Mouse (Mus musculus): ENCODE results near the gene Slc6a4. TPM values are rescaled to one million over a fixed set of nuclear protein-coding genes. Genes with fewer than 3 reads are reported as not detected.

The Slc6a4 gene
- polyA plus RNA-seq, 1 experiment from 2014 or later = 1.5 TPM

DNA sequence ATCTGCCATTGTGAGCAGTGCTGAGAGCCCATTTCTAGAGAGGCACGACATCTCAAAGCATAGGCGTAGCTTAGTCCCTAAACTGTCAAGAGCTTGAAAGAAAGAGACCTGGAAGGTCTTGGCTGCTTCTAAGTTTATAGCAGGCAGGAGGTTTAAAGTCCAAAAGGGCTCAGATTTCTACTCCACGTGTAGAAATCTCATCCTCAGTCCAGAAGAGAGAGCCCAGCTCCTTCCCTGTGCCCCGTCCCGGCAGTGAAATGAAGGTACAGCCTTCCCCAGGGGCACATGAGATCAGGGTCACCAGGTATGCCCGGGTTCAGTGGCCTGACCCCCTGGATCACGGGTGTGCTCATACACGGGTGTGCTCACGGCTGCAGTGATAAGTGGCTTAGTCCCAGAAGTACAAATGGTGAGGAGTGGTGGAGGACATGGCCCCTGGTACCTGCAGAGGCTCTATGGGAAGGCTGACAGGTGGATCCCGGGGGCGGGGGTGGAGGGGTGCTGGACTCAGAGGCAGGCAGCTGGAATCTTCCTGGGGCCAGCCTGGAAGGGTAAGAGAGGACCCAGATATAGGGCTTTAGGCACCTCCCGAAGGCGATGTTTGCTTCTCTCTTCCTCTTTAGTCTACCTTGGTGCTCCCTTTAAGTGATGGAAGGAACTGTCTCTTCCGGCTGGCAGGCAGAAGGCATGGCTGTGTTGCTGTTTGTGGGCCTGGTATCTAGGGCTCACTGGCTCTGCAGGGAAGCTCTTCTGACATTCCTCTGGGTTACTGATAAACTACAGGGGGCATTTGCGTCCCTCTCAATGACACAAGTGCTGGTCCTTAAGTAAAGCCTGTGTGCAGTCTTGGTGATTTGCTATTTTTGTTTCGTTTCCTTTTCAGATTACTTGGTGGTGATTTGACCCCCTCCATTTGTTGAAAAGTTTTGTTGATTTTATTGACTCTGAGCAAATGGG lies 10.9 kb downstream of the Slc6a4 start:
- Histone ChIP-seq H3K27me3 (ENCODE audit: control insufficient read depth, insufficient read depth, low read depth, low read length) (no peaks in the 10 kb centered on the region), H3K4me2 (ENCODE audit: low read depth, low read length) (no peak overlapping the region), H3K27ac (ENCODE audit: low read length) (no peak overlapping the region), H3K36me3 (ENCODE audit: control insufficient read depth, insufficient read depth, low read length) (no peaks in the 10 kb centered on the region), H3K9ac (ENCODE audit: low read length) (no peak overlapping the region), H3K4me3 (ENCODE audit: low read length) (no peak overlapping the region), H3K9me3 (ENCODE audit: control insufficient read depth, low read length) (no peaks in the 10 kb centered on the region), H3K4me1 (replicated peaks; ENCODE audit: control insufficient read depth, insufficient read depth, low read length) (no peaks in the 10 kb centered on the region)
- no peak for ATAC-seq (ENCODE audit: low read depth)
- WGBS = 48% methylated on average over 16 of the region's 16 CpGs

DNA sequence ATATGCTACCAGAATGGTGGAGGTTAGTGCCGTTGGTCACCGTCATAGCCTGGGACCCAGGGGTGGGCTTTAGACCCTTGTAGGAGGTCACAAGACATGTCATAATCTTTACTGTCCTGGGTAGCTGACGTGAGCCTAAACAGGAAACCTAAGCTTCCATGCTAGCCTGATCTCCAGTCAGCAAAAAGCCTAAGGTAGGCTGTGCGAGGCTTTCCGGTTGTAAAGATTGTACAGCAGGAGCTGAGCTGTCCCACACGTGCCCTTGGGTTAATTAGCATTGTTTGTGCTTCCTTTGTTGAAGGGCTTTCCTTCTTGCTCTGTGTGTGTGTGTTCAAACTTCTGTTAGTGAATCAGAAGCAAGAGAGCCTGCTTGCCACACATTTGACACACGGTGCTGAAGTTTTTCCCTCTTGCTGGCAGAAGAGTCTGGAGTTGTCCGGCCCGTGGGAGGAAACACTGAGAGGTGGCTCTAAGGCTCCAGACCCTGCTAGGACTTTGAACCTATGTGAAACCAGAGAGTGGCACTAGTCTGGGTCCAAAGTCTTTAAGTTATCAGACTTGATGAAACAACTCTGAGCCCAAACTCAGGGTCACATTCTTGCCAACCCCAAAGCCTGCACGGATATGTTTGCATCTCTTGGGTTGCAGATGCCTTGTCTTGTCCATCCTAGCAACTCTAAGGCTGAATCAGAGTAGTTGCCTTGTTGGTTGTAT lies 12.5 kb downstream of the Slc6a4 start:
- WGBS = 76% methylated on average over 10 of the region's 10 CpGs
- Histone ChIP-seq H3K4me2 (ENCODE audit: low read depth, low read length) (no peak overlapping the region), H3K36me3 (ENCODE audit: control insufficient read depth, insufficient read depth, low read length) (no peaks in the 10 kb centered on the region), H3K27me3 (ENCODE audit: control insufficient read depth, insufficient read depth, low read depth, low read length) (no peaks in the 10 kb centered on the region), H3K4me3 (ENCODE audit: low read length) (no peak overlapping the region), H3K9ac (ENCODE audit: low read length) (no peak overlapping the region), H3K9me3 (ENCODE audit: control insufficient read depth, low read length) (no peaks in the 10 kb centered on the region), H3K4me1 (replicated peaks; ENCODE audit: control insufficient read depth, insufficient read depth, low read length) (no peaks in the 10 kb centered on the region), H3K27ac (ENCODE audit: low read length) (no peak overlapping the region)
- ATAC-seq (ENCODE audit: low read depth) = no peak

DNA sequence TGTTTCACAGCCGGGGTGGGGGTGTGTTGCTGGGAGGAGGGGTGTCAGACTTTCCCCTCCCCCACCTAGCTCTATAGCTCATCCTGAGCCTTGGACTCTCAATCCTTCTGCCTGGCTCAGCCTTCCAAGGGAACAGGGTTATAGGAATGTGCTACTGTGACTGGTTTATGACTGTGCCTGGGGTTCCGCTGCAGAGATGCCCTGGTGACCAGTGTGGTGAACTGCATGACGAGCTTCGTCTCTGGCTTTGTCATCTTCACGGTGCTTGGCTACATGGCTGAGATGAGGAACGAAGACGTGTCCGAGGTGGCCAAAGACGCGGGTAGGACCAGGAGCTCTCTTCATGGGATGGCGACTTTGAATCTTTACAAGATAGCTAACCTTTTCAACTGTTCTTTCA lies 19.6 kb downstream of the Slc6a4 start:
- WGBS = 83% methylated on average over 11 of the region's 11 CpGs
- ATAC-seq (ENCODE audit: low read depth) = no peak

DNA sequence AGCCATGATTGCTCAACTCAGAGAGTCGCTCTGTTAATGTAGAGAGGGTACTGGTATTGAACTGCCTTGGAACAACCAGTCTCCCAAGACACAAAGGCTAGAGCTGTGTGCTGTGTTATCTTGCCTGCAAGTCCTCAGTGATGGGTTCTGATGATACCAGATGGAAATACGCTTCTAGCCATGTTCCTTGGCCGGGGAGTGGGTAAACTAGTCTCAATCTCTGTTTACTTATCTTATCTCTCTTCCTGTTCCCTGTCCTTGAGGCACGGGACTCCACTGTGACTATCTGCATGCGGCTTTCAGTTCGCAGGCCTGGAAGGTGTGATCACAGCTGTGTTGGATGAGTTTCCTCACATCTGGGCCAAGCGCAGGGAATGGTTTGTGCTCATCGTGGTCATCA lies 21.1 kb downstream of the Slc6a4 start:
- H3K36me3 ChIP-seq (ENCODE audit: control insufficient read depth, insufficient read depth, low read length) = no peaks in the 10 kb centered on the region
- H3K4me2 ChIP-seq (ENCODE audit: low read depth, low read length) = no peak overlapping the region
- no peak overlapping the region for H3K27ac ChIP-seq (ENCODE audit: low read length)
- H3K4me1 ChIP-seq (replicated peaks; ENCODE audit: control insufficient read depth, insufficient read depth, low read length) = no peaks in the 10 kb centered on the region
- H3K27me3 ChIP-seq (ENCODE audit: control insufficient read depth, insufficient read depth, low read depth, low read length) = no peaks in the 10 kb centered on the region
- no peak overlapping the region for H3K9ac ChIP-seq (ENCODE audit: low read length)
- H3K4me3 ChIP-seq (ENCODE audit: low read length) = no peak overlapping the region
- ATAC-seq (ENCODE audit: low read depth) = no peak
- no peaks in the 10 kb centered on the region for H3K9me3 ChIP-seq (ENCODE audit: control insufficient read depth, low read length)
- 16% methylated on average over 8 of the region's 8 CpGs for WGBS

More for the DNA sequence above, 19.6 kb downstream of the Slc6a4 start:
- Histone ChIP-seq H3K9me3 (ENCODE audit: control insufficient read depth, low read length) (no peaks in the 10 kb centered on the region), H3K27ac (ENCODE audit: low read length) (no peak overlapping the region), H3K4me2 (ENCODE audit: low read depth, low read length) (no peak overlapping the region), H3K4me3 (ENCODE audit: low read length) (no peak overlapping the region), H3K27me3 (ENCODE audit: control insufficient read depth, insufficient read depth, low read depth, low read length) (no peaks in the 10 kb centered on the region), H3K36me3 (ENCODE audit: control insufficient read depth, insufficient read depth, low read length) (no peaks in the 10 kb centered on the region), H3K4me1 (replicated peaks; ENCODE audit: control insufficient read depth, insufficient read depth, low read length) (no peaks in the 10 kb centered on the region), H3K9ac (ENCODE audit: low read length) (no peak overlapping the region)

DNA sequence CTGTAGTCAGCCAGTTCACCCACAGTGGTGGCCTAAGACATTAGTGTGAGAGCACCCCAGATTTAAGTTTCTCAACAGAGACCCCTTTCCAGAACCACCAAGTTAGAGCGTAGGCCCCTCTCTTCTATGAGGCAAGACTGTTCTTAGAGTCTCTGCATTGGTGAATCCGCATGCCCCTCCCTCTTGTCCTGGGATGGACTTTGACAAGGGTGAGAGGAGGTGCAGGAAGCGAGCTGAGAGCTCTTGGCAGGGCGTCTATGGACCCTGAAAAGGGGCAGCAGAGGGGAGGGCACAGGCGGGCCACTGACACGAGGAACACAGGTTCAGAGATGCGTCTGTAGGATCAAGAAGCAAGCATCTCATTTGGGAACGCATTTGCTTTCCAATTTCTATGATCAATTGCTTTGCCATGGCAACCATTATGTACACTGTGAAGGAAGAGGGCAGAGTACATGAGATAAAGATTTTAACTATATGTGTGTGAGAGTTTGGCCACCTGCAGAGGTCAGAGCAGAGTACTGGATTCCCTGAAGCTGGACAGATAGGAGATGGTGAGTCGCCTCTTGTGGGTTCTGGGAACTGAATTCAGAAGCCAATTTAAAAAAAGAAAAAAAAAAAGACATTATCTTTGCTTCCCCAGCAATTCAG lies 23.5 kb downstream of the Slc6a4 start:
- no peak for ATAC-seq (ENCODE audit: low read depth)
- Histone ChIP-seq H3K27me3 (ENCODE audit: control insufficient read depth, insufficient read depth, low read depth, low read length) (no peaks in the 10 kb centered on the region), H3K9me3 (ENCODE audit: control insufficient read depth, low read length) (no peaks in the 10 kb centered on the region), H3K4me3 (ENCODE audit: low read length) (no peak overlapping the region), H3K36me3 (ENCODE audit: control insufficient read depth, insufficient read depth, low read length) (no peaks in the 10 kb centered on the region), H3K4me1 (replicated peaks; ENCODE audit: control insufficient read depth, insufficient read depth, low read length) (no peaks in the 10 kb centered on the region), H3K4me2 (ENCODE audit: low read depth, low read length) (no peak overlapping the region), H3K27ac (ENCODE audit: low read length) (no peak overlapping the region), H3K9ac (ENCODE audit: low read length) (no peak overlapping the region)
- WGBS = 52% methylated on average over 9 of the region's 9 CpGs

DNA sequence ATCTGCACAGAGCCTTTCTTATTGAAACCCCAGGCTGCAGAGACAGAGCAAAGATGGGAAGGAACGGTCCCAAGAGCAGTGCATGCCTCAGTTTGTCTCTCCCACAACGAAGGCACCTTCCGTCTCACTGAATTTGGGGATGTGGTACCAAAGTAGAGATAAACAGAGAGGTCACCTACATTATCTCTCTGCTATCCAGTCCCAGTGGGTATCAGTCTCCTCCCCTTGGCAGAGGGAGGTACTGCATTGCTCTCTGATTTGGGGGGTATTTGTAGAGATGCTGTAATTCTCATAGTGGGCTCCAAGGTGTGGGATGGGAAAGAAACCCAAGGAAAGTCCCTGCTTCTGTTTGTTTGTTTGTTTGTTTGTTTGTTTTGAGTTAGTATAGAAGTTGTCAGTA lies 28.2 kb downstream of the Slc6a4 start:
- H3K27me3 ChIP-seq (ENCODE audit: control insufficient read depth, insufficient read depth, low read depth, low read length) = no peaks in the 10 kb centered on the region
- H3K36me3 ChIP-seq (ENCODE audit: control insufficient read depth, insufficient read depth, low read length) = no peaks in the 10 kb centered on the region
- H3K4me3 ChIP-seq (ENCODE audit: low read length) = no peak overlapping the region
- no peak overlapping the region for H3K27ac ChIP-seq (ENCODE audit: low read length)
- no peak overlapping the region for H3K9ac ChIP-seq (ENCODE audit: low read length)
- no peaks in the 10 kb centered on the region for H3K9me3 ChIP-seq (ENCODE audit: control insufficient read depth, low read length)
- H3K4me2 ChIP-seq (ENCODE audit: low read depth, low read length) = no peak overlapping the region
- 60% methylated on average over 3 of the region's 3 CpGs for WGBS
- H3K4me1 ChIP-seq (replicated peaks; ENCODE audit: control insufficient read depth, insufficient read depth, low read length) = no peaks in the 10 kb centered on the region
- no peak for ATAC-seq (ENCODE audit: low read depth)

DNA sequence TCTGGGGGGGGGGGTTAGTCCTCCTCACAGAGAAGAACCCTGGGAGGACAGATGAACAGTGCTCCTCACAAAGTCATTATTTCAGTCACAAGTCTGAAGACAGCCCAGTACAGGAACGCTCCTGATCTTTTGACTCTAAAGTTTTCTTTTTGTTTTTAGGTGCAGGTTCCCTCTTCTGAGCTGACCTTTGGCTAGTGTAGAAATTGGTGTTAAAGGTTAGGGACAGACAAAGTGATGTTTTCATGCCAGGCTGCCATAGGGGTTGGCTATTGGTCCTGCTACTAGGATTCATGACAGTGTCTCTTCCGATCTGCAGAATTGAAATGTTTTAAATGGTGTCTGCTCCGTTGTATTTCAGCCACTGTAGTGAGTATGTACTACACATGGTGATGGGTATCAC lies 29.8 kb downstream of the Slc6a4 start:
- Histone ChIP-seq H3K4me3 (ENCODE audit: low read length) (no peak overlapping the region), H3K27me3 (ENCODE audit: control insufficient read depth, insufficient read depth, low read depth, low read length) (no peaks in the 10 kb centered on the region), H3K9me3 (ENCODE audit: control insufficient read depth, low read length) (no peaks in the 10 kb centered on the region), H3K4me2 (ENCODE audit: low read depth, low read length) (no peak overlapping the region), H3K27ac (ENCODE audit: low read length) (no peak overlapping the region), H3K36me3 (ENCODE audit: control insufficient read depth, insufficient read depth, low read length) (no peaks in the 10 kb centered on the region), H3K4me1 (replicated peaks; ENCODE audit: control insufficient read depth, insufficient read depth, low read length) (no peaks in the 10 kb centered on the region), H3K9ac (ENCODE audit: low read length) (no peak overlapping the region)
- ATAC-seq (ENCODE audit: low read depth) = no peak
- WGBS = 82% methylated on average over 3 of the region's 3 CpGs

DNA sequence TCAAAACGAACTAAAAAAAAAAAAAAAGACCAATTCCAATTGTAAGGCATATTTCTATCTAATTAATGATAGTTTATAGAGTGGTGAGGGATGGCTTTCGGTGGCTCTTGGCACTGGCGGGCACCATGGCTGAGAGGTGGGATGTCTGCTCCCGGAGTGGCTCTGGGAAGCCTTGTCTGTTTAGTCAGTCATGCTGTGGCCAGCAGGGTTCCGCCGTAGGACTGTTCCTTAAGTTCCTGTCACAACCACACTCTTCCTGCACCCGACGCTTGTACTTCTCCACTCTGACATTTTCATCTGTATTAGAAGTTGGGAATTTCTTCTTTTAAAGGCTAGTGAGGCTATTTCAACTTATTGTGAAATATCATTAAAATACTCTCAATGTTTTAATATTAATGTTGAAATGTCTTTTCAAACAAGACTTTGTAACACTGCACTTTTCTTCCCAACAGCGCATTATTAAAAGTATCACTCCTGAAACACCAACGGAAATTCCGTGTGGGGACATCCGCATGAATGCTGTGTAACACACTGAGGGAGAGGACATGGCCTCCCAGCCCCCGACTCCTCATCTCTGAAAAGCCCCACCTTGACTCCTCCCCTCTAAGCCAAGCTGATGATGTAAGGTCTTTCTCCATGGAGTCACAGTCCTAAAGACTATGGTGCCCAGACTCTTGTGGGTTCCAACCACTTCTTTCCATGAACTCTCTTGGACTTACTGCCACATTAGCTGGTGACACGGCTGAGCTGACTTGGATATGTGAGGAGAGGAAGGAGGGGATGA lies 32.9 kb downstream of the Slc6a4 start:
- H3K9me3 ChIP-seq (ENCODE audit: control insufficient read depth, low read length) = no peaks in the 10 kb centered on the region
- ATAC-seq (ENCODE audit: low read depth) = no peak
- 69% methylated on average over 14 of the region's 14 CpGs for WGBS
- no peak overlapping the region for H3K4me2 ChIP-seq (ENCODE audit: low read depth, low read length)
- H3K4me1 ChIP-seq (replicated peaks; ENCODE audit: control insufficient read depth, insufficient read depth, low read length) = no peaks in the 10 kb centered on the region
- no peaks in the 10 kb centered on the region for H3K27me3 ChIP-seq (ENCODE audit: control insufficient read depth, insufficient read depth, low read depth, low read length)
- H3K4me3 ChIP-seq (ENCODE audit: low read length) = no peak overlapping the region
- no peaks in the 10 kb centered on the region for H3K36me3 ChIP-seq (ENCODE audit: control insufficient read depth, insufficient read depth, low read length)
- no peak overlapping the region for H3K9ac ChIP-seq (ENCODE audit: low read length)
- H3K27ac ChIP-seq (ENCODE audit: low read length) = no peak overlapping the region
